Mouse (Mus musculus) hindbrain, embryonic 16.5 days (tissue): ENCODE measurements around the gene Snu13. TPM values are rescaled to one million over a fixed set of nuclear protein-coding genes. Genes with fewer than 3 reads are reported as not detected.

Experiments used
- ATAC-seq: fragments of 200-750 bp; cut with Nextera tagmentation; 2 replicates; pipeline ENCODE4 v1.8.0; 2017; ENCODE audit warnings: moderate TSS enrichment, moderate library complexity
- H3K27ac ChIP-seq: fragments of 300-500 bp; sonication (generic); 2 replicates; pipeline ENCODE4 v1.5.1; 2014; ENCODE audit warnings: low read depth, mild to moderate bottlenecking, control low read depth, low read length, moderate library complexity
- H3K27me3 ChIP-seq: fragments of 300-500 bp; sonication (generic); replicated peaks from 2 replicates; pipeline ENCODE4 v1.6.1; 2014; ENCODE audit warnings: low read length; ENCODE audit not compliant: control insufficient read depth, insufficient read depth
- H3K36me3 ChIP-seq: fragments of 300-500 bp; sonication (generic); 2 replicates; pipeline ENCODE4 v1.6.1; 2014; ENCODE audit warnings: mild to moderate bottlenecking, low read length, moderate library complexity, mixed read lengths; ENCODE audit not compliant: control insufficient read depth, insufficient read depth
- H3K4me1 ChIP-seq: fragments of 300-500 bp; sonication (generic); 2 replicates; pipeline ENCODE4 v1.6.1; 2014; ENCODE audit warnings: low read depth, low read length; ENCODE audit not compliant: control insufficient read depth, insufficient read depth
- H3K4me2 ChIP-seq: fragments of 300-500 bp; sonication (generic); 2 replicates; pipeline ENCODE4 v1.6.1; 2014; ENCODE audit warnings: mild to moderate bottlenecking, low read length, control low read depth, moderate library complexity
- H3K4me3 ChIP-seq: fragments of 300-500 bp; sonication (generic); 2 replicates; pipeline ENCODE4 v1.5.1; 2014; ENCODE audit warnings: mild to moderate bottlenecking, low read length, control low read depth, moderate library complexity
- H3K9ac ChIP-seq: fragments of 300-500 bp; sonication (generic); 2 replicates; pipeline ENCODE4 v1.6.1; 2014; ENCODE audit warnings: low read depth, mild to moderate bottlenecking, control low read depth, low read length, moderate library complexity
- H3K9me3 ChIP-seq: fragments of 300-500 bp; sonication (generic); 2 replicates; pipeline ENCODE4 v1.6.1; 2014; ENCODE audit warnings: mild to moderate bottlenecking, low read length, moderate library complexity; ENCODE audit not compliant: control insufficient read depth
- WGBS: fragments of 180-500 bp; shearing (Covaris S2); extraction: QIAGEN DNeasy Blood & Tissue Kit; methylation state at CpG from one replicate; pipeline ENCODE4 v1.1.7; 2014; 5-methylcytosine and 5-hydroxymethylcytosine counted together
- polyA plus RNA-seq: library from polyadenylated mRNA; unstranded; fragments of >200 nt; fragmentation: Nextera tagmentation; extraction: Ambion mirVana; gene quantifications from 2 replicates; pipeline ENCODE4 v1.2.1, GENCODE M21; 2015

Snu13 gene
- polyA plus RNA-seq, 1 experiment from 2014 or later = 268 TPM

- peak overlapping the region; percentile 96 for H3K4me3 ChIP-seq
- H3K27me3 ChIP-seq = no peaks in the 10 kb centered on the region
- H3K4me1 ChIP-seq = peaks cover 14% of the 10 kb centered on the region
- WGBS = 0% methylated on average over 49 of the region's 53 CpGs
- no peaks in the 10 kb centered on the region for H3K9me3 ChIP-seq
- ATAC-seq = peak; percentile 98
- H3K9ac ChIP-seq = peak overlapping the region; percentile 96
- peak overlapping the region; percentile 89 for H3K27ac ChIP-seq
- peak overlapping the region; percentile 70 for H3K4me2 ChIP-seq
- peaks cover 5% of the 10 kb centered on the region for H3K36me3 ChIP-seq
Observed at GRCm38 (mm10) chr15:82016101-82016808, 31.1 kb downstream of the Snu13 start.

DNA sequence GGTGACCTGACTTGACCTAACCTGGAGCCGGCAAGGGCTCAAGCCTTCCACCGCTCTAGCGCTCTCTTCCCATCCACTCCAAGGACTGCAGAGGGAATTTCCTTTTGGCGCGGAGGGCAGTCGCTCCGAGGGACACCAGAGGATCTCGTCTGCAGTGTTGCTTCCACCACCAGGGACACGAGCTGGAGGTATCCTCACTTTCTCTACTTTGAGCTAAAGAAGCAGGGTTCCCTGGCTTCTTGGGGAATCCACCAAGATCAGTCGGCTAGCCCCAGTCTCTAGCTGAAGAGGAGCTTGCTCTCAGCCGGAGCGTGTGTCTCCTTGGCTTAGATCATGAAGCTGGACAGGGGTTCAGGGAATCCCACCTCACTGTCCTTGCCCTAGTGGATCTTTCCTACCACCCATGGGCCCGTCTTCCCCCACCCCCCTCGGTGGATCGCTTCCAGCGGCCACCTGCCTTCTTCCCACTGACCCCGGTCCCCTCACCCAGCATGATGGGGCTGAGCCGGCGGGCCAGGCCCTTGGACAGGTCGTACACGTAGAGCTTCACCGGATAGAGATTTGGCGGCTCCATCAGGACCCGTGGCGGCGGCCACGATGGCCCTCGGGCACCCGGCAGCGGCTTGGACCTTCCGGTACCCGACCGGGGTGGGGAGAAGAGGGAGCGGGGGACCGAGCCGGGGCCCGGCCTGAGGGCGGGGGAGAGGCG lies 31.9 kb downstream of the Snu13 start:
- Histone ChIP-seq H3K27ac (peak overlapping the region; percentile 89), H3K9me3 (no peaks in the 10 kb centered on the region), H3K4me3 (peak overlapping the region; percentile 96), H3K4me2 (peak overlapping the region; percentile 70), H3K4me1 (peaks cover 14% of the 10 kb centered on the region), H3K36me3 (0 out of 2 replicates have a peak, but pooled peaks cover 4% of the 10 kb centered on the region), H3K27me3 (no peaks in the 10 kb centered on the region), H3K9ac (peak overlapping the region; percentile 96)
- ATAC-seq = peak; percentile 0
- WGBS = under 1% methylated on average over 39 of the region's 39 CpGs

- Histone ChIP-seq H3K4me1 (peaks cover 14% of the 10 kb centered on the region), H3K4me2 (peak overlapping the region; percentile 70), H3K27me3 (no peaks in the 10 kb centered on the region), H3K9ac (peak overlapping the region; percentile 96), H3K9me3 (no peaks in the 10 kb centered on the region), H3K36me3 (0 out of 2 replicates have a peak, but pooled peaks cover 3% of the 10 kb centered on the region), H3K4me3 (peak overlapping the region; percentile 96), H3K27ac (no peak overlapping the region)
- no peak for ATAC-seq
- 20% methylated on average over 9 of the region's 9 CpGs for WGBS
Observed at GRCm38 (mm10) chr15:82014745-82015391, 32.5 kb downstream of the Snu13 start.

GRCm38 (mm10) chr15:82011947-82012346 lies 35.5 kb downstream of the Snu13 start:
- no peaks in the 10 kb centered on the region for H3K36me3 ChIP-seq
- WGBS = 92% methylated on average over 6 of the region's 6 CpGs
- no peak overlapping the region for H3K27ac ChIP-seq
- H3K4me1 ChIP-seq = peaks cover 12% of the 10 kb centered on the region
- H3K27me3 ChIP-seq = no peaks in the 10 kb centered on the region
- ATAC-seq = no peak
- H3K4me3 ChIP-seq = no peak overlapping the region
- H3K4me2 ChIP-seq = no peak overlapping the region
- H3K9ac ChIP-seq = no peak overlapping the region
- no peaks in the 10 kb centered on the region for H3K9me3 ChIP-seq

- Histone ChIP-seq H3K27ac (no peak overlapping the region), H3K9me3 (no peaks in the 10 kb centered on the region), H3K4me3 (no peak overlapping the region), H3K4me2 (no peak overlapping the region), H3K9ac (no peak overlapping the region), H3K27me3 (no peaks in the 10 kb centered on the region), H3K4me1 (no peaks in the 10 kb centered on the region), H3K36me3 (0 out of 2 replicates have a peak, but pooled peaks cover 3% of the 10 kb centered on the region)
- 89% methylated on average over 8 of the region's 8 CpGs for WGBS
- no peak for ATAC-seq
Observed at GRCm38 (mm10) chr15:82004257-82004656, 43.1 kb downstream of the Snu13 start.

DNA sequence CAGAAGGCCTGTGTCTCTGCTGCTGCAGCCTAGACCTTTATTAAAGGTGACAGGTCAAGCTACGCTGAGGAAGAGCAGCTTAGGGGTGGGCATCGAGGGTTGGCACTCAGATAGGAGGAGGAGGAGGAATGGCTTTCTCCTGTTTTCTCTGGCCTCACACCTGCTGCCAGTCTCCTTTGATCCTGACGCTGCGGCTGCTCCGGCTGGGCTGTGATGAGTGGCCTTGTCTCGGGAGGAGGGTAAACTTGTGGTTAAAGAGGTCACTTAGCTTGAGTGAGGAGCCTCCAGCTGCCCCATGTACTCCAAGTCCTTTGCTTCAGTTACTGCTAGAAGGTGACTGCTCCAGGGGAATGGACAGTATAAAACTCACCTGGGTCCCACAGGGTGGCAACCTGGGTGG lies 53.4 kb downstream of the Snu13 start:
- no peak overlapping the region for H3K27ac ChIP-seq
- H3K4me3 ChIP-seq = no peak overlapping the region
- H3K36me3 ChIP-seq = peaks cover 20% of the 10 kb centered on the region
- H3K27me3 ChIP-seq = no peaks in the 10 kb centered on the region
- 92% methylated on average over 6 of the region's 6 CpGs for WGBS
- no peaks in the 10 kb centered on the region for H3K9me3 ChIP-seq
- H3K4me2 ChIP-seq = no peak overlapping the region
- H3K4me1 ChIP-seq = 0 out of 2 replicates have a peak, but pooled peaks cover 4% of the 10 kb centered on the region
- H3K9ac ChIP-seq = no peak overlapping the region
- ATAC-seq = no peak

GRCm38 (mm10) chr15:81990549-81990948 lies 56.8 kb downstream of the Snu13 start:
- Histone ChIP-seq H3K4me2 (no peak overlapping the region), H3K9ac (no peak overlapping the region), H3K4me3 (no peak overlapping the region), H3K9me3 (no peaks in the 10 kb centered on the region), H3K36me3 (peaks cover 13% of the 10 kb centered on the region), H3K27ac (no peak overlapping the region), H3K4me1 (peaks cover 4% of the 10 kb centered on the region; the same call in 1 of the 2 replicates), H3K27me3 (no peaks in the 10 kb centered on the region)
- ATAC-seq = no peak
- 60% methylated on average over 7 of the region's 7 CpGs for WGBS
